Mouse (Mus musculus) hindbrain, embryonic 12.5 days (tissue): ENCODE data around the gene Setdb1. TPM values are rescaled to one million over a fixed set of nuclear protein-coding genes. Genes with fewer than 3 reads are reported as not detected.
A peak's percentile ranks its signal among the peaks of the same experiment; 100 is the strongest.
"Not testable (repeated sequence)": the region's sequence is repeated elsewhere in the genome, so short reads cannot be mapped to it uniquely, and the experiment has no call there.

Source experiments
- ATAC-seq: fragments of 200-750 bp; cut with Nextera tagmentation; 2 replicates; pipeline ENCODE4 v1.8.0; 2017; ENCODE audit warnings: moderate TSS enrichment; ENCODE audit not compliant: low FRiP score
- H3K27ac ChIP-seq: fragments of 300-500 bp; sonication (generic); 2 replicates; pipeline ENCODE4 v1.5.1; 2016; ENCODE audit warnings: mild to moderate bottlenecking
- H3K27me3 ChIP-seq: fragments of 300-500 bp; sonication (generic); 2 replicates; pipeline ENCODE4 v1.6.1; 2016; ENCODE audit warnings: mild to moderate bottlenecking
- H3K36me3 ChIP-seq: fragments of 300-500 bp; sonication (generic); 2 replicates; pipeline ENCODE4 v1.6.1; 2016; ENCODE audit warnings: mild to moderate bottlenecking
- H3K4me1 ChIP-seq: fragments of 300-500 bp; sonication (generic); 2 replicates; pipeline ENCODE4 v1.6.1; 2016
- H3K4me2 ChIP-seq: fragments of 300-500 bp; sonication (generic); replicated peaks from 2 replicates; pipeline ENCODE4 v1.6.1; 2016; ENCODE audit warnings: mild to moderate bottlenecking
- H3K4me3 ChIP-seq: fragments of 300-500 bp; sonication (generic); 2 replicates; pipeline ENCODE4 v1.5.1; 2016; ENCODE audit warnings: mild to moderate bottlenecking
- H3K9ac ChIP-seq: fragments of 300-500 bp; sonication (generic); 2 replicates; pipeline ENCODE4 v1.6.1; 2016; ENCODE audit warnings: mild to moderate bottlenecking, moderate library complexity
- H3K9me3 ChIP-seq: fragments of 300-500 bp; sonication (generic); replicated peaks from 2 replicates; pipeline ENCODE4 v1.6.1; 2016; ENCODE audit warnings: mild to moderate bottlenecking
- WGBS: fragments of 180-500 bp; shearing (Covaris S2); methylation state at CpG from one replicate; pipeline ENCODE4 v1.1.7; 2016; 5-methylcytosine and 5-hydroxymethylcytosine counted together
- polyA plus RNA-seq: library from polyadenylated mRNA; unstranded; fragments of >200 nt; fragmentation: Nextera tagmentation; extraction: Ambion mirVana; gene quantifications from 2 replicates; pipeline ENCODE4 v1.2.1, GENCODE M21; 2016

The Setdb1 gene
- polyA plus RNA-seq: 56.3 and 62.9 TPM in 2 replicates

DNA sequence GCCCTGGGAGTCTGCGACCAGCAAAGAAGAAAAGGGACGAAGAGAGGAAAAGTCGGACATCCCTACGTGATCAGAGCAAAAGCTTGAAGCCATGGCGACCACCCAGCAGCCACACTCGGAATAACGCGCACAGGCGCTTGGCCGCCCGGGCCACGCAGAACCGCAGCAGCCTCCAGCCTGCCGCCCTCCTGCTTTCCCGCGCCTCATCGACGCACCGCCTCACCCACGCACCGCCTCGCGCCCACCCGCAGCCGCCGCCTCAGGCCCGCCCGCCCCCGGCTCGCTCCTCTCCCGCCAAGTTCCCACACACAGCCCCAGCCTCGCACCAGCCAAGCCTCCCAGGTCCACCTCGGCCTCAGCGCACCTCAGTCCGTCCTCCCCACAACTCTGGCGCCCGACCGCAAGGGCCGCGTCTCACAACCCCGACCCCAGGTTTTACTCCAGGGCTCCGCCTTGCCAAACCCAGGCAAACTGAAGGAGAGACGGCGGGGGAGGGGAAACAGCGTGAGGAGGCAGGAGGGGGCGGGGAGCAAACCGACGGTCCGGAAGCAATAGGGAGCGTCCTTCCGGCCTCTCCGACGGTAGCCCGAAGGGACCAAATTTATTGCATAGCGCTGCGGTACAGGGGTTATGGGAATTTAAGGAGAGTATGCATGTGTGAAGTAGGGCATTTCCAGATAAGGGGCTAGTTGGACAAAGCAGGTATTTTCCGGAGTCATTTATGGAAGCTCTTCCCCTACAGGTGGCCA, at the start of gene Setdb1:
Gene Setdb1, minus strand, starts transcription at position 502 of the 749 bp plus-strand sequence.
- not testable (repeated sequence) for H3K9me3 ChIP-seq, H3K4me1 ChIP-seq, H3K27me3 ChIP-seq
- ATAC-seq: peak; percentile 97
- peak within 1 kb of the TSS; percentile 75 for H3K9ac ChIP-seq
- H3K4me3 ChIP-seq: peak within 1 kb of the TSS; percentile 56
- WGBS: under 1% methylated on average over 37 of the region's 57 CpGs
- peak within 1 kb of the TSS; percentile 49 for H3K4me2 ChIP-seq
- peaks cover 13% of the 10 kb centered on the region for H3K36me3 ChIP-seq
- peak within 1 kb of the TSS; percentile 44; the same call in 1 of the 2 replicates for H3K27ac ChIP-seq

DNA sequence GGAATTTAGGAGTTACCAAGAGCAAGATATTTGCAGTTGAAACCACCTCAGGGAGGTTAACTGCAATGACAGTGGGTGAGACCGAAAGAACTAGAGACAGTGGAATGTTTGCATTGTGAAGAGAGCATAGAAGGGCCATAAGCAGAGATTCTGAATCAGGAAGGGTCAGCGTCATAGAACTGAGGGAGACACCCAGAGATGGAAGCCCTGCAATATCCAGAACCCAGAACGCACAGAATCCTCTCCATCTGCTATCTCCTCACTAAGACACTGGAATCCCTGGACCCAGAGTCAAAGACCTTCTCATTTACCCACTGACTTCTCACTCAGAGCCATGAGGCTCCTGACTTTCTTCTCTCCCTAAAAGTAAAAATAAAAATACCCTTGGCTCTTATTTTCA, 45.7 kb upstream of the Setdb1 start, which contains the start of gene 4930558C23Rik:
Gene 4930558C23Rik, minus strand, starts transcription at position 101 of the 400 bp plus-strand sequence.
- no peak within 1 kb of the TSS for H3K9ac ChIP-seq
- no peak within 1 kb of the TSS for H3K4me2 ChIP-seq
- no peak for ATAC-seq
- H3K27ac ChIP-seq: no peak within 1 kb of the TSS
- no peak within 1 kb of the TSS for H3K4me3 ChIP-seq
- WGBS: 89% methylated on average over 3 of the region's 3 CpGs
- H3K4me1 ChIP-seq: no peaks in the 10 kb centered on the region
- H3K9me3 ChIP-seq: no peaks in the 10 kb centered on the region
- H3K36me3 ChIP-seq: no peaks in the 10 kb centered on the region
- no peaks in the 10 kb centered on the region for H3K27me3 ChIP-seq

DNA sequence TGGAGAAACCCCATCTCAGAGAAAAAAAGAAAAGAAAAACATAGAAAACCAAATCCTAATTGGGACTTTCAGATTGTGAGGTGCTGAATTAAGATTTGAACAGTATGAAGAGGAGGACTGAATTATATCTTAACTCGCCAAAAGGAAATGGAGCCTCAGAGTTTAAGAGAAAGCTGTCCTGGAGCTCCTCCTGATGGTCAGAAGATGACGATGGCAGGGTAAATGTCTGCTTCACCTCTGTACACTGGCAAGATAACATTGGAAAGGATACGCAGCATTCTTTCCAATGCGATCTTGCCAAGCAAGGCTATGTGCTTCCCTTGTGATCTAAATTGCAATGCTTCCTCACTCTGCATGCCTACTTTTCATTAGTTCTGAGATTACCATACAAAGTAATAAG, 37.4 kb upstream of the Setdb1 start:
- Histone ChIP-seq H3K4me2 (no peak overlapping the region), H3K4me3 (no peak overlapping the region), H3K27ac (no peak overlapping the region), H3K9me3 (no peaks in the 10 kb centered on the region), H3K27me3 (no peaks in the 10 kb centered on the region), H3K9ac (no peak overlapping the region), H3K4me1 (no peaks in the 10 kb centered on the region), H3K36me3 (no peaks in the 10 kb centered on the region)
- 89% methylated on average over 4 of the region's 4 CpGs for WGBS
- no peak for ATAC-seq

DNA sequence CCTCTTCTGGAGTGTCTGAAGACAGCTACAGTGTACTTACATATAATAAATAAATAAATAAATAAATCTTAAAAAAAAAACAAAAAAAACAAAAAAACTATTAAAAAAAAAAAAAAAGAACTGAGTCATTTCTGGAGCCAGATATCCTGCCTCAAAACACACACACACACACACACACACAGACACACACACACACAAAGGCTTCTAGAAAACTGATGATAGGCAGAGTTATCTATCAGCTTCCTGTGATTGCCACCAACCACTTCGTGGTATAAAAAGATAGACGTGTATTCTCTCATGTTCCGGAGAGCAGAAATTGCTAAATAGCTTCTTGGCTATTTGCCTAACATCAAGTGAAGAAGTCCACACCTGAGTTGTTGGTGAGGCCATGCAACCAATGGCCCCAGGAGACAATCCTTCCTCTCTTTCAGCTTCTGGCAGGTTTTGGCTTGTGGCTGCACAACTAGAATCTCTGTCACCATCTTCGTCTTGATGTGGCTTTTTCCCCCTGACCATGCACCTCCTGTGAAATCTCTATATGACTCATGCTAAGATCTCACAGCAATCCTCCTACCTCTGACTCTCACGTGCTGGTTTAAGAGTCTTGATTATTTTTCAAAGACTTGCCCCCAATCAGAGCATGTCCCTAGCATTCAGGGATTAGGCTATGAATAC, 28.5 kb upstream of the Setdb1 start:
- H3K9me3 ChIP-seq: no peaks in the 10 kb centered on the region
- H3K27me3 ChIP-seq: no peaks in the 10 kb centered on the region
- no peak overlapping the region for H3K27ac ChIP-seq
- no peak overlapping the region for H3K9ac ChIP-seq
- ATAC-seq: no peak
- no peak overlapping the region for H3K4me3 ChIP-seq
- no peaks in the 10 kb centered on the region for H3K36me3 ChIP-seq
- H3K4me2 ChIP-seq: no peak overlapping the region
- no peaks in the 10 kb centered on the region for H3K4me1 ChIP-seq
- WGBS: 81% methylated on average over 5 of the region's 5 CpGs

DNA sequence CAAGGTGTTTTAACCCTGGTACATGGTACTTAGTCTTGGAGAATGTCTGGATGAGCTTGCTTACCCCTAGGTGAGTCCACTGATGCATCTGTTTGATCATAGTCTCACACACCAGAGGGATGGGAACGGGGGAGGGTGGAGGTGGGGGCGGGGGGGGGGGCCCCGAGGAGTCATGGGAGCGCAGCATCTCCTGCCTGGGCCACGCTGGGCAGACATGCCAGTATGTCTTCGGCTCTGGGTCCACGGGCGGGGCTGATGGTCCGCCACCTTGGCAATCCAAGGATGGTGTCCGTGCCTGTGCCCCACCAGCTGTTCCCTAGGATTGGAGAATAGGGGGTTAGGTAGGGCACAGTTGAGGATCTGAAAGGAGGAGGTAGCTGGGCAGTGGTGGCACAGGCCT, 16.2 kb upstream of the Setdb1 start:
- Histone ChIP-seq H3K9me3 (peaks cover 16% of the 10 kb centered on the region), H3K9ac (no peak overlapping the region), H3K27ac (no peak overlapping the region), H3K4me2 (no peak overlapping the region), H3K4me1 (no peaks in the 10 kb centered on the region), H3K4me3 (no peak overlapping the region), H3K36me3 (no peaks in the 10 kb centered on the region), H3K27me3 (no peaks in the 10 kb centered on the region)
- 87% methylated on average over 10 of the region's 10 CpGs for WGBS
- ATAC-seq: no peak

DNA sequence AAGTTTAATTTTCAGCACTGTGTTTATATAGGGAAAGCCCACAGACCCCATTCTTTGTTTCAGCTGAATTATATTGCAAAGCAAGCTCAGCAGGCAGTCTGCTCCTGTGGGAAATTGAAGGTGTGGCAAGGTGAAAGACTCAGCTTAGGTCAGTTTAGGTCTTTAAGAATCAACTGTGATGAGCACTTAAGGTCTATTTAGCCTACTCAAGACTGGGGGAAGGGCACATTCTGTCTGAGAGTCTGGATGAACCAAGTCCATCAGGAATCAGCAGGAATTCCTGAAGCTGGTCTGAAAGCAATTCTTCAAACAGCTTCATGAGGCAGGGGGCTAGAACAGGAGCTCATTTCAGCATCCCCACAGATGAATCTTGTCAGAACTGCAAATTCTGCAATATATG, 13.1 kb upstream of the Setdb1 start:
- no peak overlapping the region for H3K27ac ChIP-seq
- no peaks in the 10 kb centered on the region for H3K9me3 ChIP-seq
- H3K4me1 ChIP-seq: no peaks in the 10 kb centered on the region
- H3K27me3 ChIP-seq: no peaks in the 10 kb centered on the region
- H3K36me3 ChIP-seq: no peaks in the 10 kb centered on the region
- H3K4me3 ChIP-seq: no peak overlapping the region
- no peak for ATAC-seq
- H3K4me2 ChIP-seq: no peak overlapping the region
- no peak overlapping the region for H3K9ac ChIP-seq

DNA sequence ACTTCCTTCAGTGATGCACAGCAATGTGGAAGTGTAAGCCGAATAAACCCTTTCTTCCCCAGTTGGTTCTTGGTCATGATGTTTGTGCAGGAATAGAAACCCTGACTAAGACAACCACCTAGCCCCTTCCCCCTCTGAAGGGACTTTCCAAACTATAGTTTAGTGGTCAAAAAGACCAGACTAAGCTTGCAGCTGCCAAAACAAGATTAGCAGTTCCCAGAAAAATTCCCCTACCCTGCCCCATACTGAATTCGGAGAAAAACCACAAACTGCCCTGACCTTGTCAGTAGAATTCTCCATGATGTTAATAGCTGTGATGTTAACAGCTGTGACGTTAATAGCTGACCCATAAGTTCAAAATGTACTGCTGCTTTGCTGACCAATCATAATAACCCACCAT, 3.3 kb upstream of the Setdb1 start:
- not testable (repeated sequence) for H3K27ac ChIP-seq, H3K4me3 ChIP-seq, H3K27me3 ChIP-seq, H3K4me2 ChIP-seq, H3K9ac ChIP-seq, H3K4me1 ChIP-seq, H3K9me3 ChIP-seq, H3K36me3 ChIP-seq, ATAC-seq
- 84% methylated on average over 3 of the region's 3 CpGs for WGBS

DNA sequence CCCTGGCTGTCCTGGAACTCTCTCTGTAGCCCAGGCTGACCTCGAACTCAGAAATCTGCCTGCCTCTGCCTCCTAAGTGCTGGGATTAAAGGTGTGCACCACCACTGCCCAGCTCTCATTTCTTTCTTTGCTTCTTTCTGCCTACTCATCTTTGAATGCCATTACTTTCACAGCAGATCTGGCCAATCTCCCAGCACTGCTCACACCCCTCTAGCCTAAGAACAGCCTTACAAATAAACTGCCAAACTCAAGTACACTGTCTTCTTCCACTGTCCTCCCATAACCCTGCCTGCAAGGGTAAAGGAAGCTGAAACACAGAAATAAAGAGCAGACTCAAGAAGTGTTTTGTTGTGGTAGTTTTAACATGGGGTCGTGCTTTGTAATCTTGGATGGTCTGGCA, 744 bp upstream of the Setdb1 start:
- WGBS: 90% methylated on average over 2 of the region's 2 CpGs
- no peak for ATAC-seq

DNA sequence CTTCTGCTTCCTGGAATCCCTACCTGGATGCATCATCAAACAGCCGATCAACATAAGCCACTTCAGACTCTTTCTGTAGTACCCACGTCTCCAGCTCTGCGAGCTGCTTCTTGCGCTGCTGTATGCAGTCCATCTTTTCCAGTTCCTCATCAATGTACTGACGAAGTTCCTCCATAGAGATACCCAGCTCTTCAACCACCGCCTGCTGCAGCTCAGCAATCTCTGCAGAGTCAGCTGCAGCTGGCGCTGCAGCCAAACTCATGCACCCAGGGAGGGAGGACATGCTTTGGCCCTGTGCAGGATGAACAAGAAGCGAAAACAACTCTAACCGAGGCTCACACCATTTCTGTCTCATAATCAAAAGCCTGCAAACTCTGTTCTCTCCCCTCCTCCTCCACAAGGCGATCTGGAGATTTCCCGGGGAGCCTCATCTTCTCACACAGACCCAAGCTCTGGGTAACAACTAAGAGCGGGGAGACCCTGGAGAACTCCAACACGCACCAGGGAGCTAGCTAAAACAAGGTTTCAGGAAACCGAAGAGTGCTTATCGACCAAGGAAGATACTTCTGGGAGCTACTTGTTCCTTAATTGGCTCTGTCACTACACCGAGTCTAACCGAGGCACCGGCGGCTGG, 974 bp downstream of the Setdb1 start:
- not testable (repeated sequence) for H3K9me3 ChIP-seq, H3K27me3 ChIP-seq, H3K4me1 ChIP-seq, ATAC-seq, H3K27ac ChIP-seq
- Histone ChIP-seq H3K36me3 (peaks cover 17% of the 10 kb centered on the region), H3K9ac (0 out of 2 replicates have a peak overlapping the region, but pooled peaks have one; percentile 45), H3K4me2 (peak overlapping the region; percentile 49), H3K4me3 (peak overlapping the region; percentile 56)
- WGBS: 31% methylated on average over 8 of the region's 19 CpGs

More for the DNA sequence above, 744 bp upstream of the Setdb1 start:
- no peak overlapping the region for H3K9ac ChIP-seq
- H3K27ac ChIP-seq: no peak overlapping the region
- H3K27me3 ChIP-seq: no peaks in the 10 kb centered on the region
- H3K4me2 ChIP-seq: no peak overlapping the region
- H3K4me1 ChIP-seq: peaks cover 5% of the 10 kb centered on the region; the same call in 1 of the 2 replicates
- no peak overlapping the region for H3K4me3 ChIP-seq
- H3K9me3 ChIP-seq: no peaks in the 10 kb centered on the region
- H3K36me3 ChIP-seq: peaks cover 12% of the 10 kb centered on the region

DNA sequence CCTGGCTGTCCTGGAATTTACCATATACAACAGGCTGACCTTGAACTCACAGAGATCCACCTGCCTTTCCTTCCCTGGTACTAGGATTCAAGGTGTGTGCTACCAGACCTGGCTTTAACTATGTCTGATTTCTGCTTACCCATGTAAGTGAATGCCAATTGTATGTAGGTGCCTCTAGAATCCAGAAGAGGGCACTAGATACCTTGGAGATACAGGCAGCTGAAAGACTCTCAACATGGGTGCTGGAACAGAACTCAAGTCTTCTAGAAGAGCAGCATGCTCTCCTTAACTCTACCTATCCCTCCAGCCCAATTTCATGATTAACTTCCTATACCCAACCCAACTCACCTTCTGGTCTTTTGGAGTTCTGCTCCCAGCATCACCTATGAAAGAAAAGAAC, 7.5 kb downstream of the Setdb1 start:
- Histone ChIP-seq H3K9ac (no peak overlapping the region), H3K4me2 (no peak overlapping the region), H3K4me1 (no peaks in the 10 kb centered on the region), H3K9me3 (no peaks in the 10 kb centered on the region), H3K27me3 (no peaks in the 10 kb centered on the region), H3K4me3 (no peak overlapping the region), H3K36me3 (peaks cover 73% of the 10 kb centered on the region), H3K27ac (no peak overlapping the region)
- no peak for ATAC-seq

DNA sequence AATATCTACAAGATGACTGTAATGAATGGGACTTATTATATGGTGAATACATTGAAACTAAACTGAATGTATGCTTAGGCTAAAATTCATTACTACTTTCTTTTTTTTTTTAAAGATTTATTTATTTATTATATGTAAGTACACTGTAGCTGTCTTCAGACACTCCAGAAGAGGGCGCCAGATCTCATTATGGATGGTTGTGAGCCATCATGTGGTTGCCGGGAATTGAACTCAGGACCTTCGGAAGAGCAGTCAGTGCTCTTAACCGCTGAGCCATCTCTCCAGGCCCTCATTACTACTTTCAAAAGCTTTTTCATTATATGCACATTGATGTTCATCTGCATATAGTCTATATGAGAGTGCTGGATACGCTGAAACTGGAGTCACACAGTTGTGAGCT, 8.7 kb downstream of the Setdb1 start:
- H3K9me3 ChIP-seq, ATAC-seq, H3K27ac ChIP-seq, H3K4me3 ChIP-seq, H3K27me3 ChIP-seq, H3K9ac ChIP-seq, H3K4me1 ChIP-seq, H3K4me2 ChIP-seq: not testable (repeated sequence)
- peaks cover 75% of the 10 kb centered on the region for H3K36me3 ChIP-seq
- WGBS: 93% methylated on average over 5 of the region's 5 CpGs

DNA sequence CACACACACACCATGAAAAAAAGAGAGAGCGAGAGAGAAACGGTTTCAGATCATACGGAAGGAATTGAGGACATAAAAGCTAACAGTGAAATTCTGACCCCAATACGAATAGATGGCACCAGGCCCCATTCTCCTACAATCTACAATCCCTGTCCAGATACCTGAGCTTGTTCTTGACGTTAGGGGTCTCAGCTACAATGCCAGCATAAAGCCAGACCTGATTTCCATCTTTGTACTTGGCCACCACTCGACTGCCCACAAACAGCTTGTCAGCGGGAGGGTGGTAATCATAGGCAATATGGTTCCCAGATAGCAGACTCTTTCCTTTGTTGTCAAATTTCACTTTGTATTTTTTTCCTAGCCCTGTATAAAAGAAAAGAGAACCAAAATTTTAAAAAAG, 10.5 kb downstream of the Setdb1 start:
- Histone ChIP-seq H3K4me1 (no peaks in the 10 kb centered on the region), H3K27ac (no peak overlapping the region), H3K9me3 (no peaks in the 10 kb centered on the region), H3K36me3 (peaks cover 82% of the 10 kb centered on the region), H3K27me3 (no peaks in the 10 kb centered on the region), H3K9ac (no peak overlapping the region), H3K4me2 (no peak overlapping the region), H3K4me3 (no peak overlapping the region)
- 95% methylated on average over 7 of the region's 7 CpGs for WGBS
- no peak for ATAC-seq
